Mouse (Mus musculus): ENCODE data around the gene Cd276. TPM values are rescaled to one million over a fixed set of nuclear protein-coding genes. Genes with fewer than 3 reads are reported as not detected.

Gene Cd276
- polyA plus RNA-seq, 1 experiment: 51.1 TPM

GRCm38 (mm10) chr9:58552083-58552482, 3.2 kb downstream of the Cd276 start:
- Histone ChIP-seq H3K27ac (ENCODE audit: insufficient read depth, low read length) (no peak overlapping the region), H3K4me3 (ENCODE audit: low read depth, low read length) (no peak overlapping the region), H3K9ac (ENCODE audit: low read depth, poor library complexity, severe bottlenecking) (no peak overlapping the region), H3K36me3 (ENCODE audit: control insufficient read depth, insufficient read depth, low read length, poor library complexity, severe bottlenecking) (no peaks in the 10 kb centered on the region), H3K9me3 (replicated peaks; ENCODE audit: control insufficient read depth, insufficient read depth, low read length, poor library complexity, severe bottlenecking) (no peaks in the 10 kb centered on the region), H3K27me3 (ENCODE audit: control insufficient read depth, insufficient read depth, low read length, poor library complexity, severe bottlenecking) (no peaks in the 10 kb centered on the region), H3K4me1 (ENCODE audit: control insufficient read depth, insufficient read depth, low read length) (peaks cover 12% of the 10 kb centered on the region)
- no peak for TF ChIP-seq EP300 (IDR thresholded peaks at IDR 0.05; ENCODE audit: insufficient read depth, low read depth, low read length)
- no peak for TF ChIP-seq POLR2A (IDR thresholded peaks at IDR 0.05; ENCODE audit: insufficient read depth, low read length)
- TF ChIP-seq CTCF (IDR thresholded peaks at IDR 0.05; ENCODE audit: low read depth, low read length): no peak

- Histone ChIP-seq H3K4me1 (ENCODE audit: control insufficient read depth, insufficient read depth, low read length) (peaks cover 11% of the 10 kb centered on the region), H3K9ac (ENCODE audit: low read depth, poor library complexity, severe bottlenecking) (no peak overlapping the region), H3K36me3 (ENCODE audit: control insufficient read depth, insufficient read depth, low read length, poor library complexity, severe bottlenecking) (no peaks in the 10 kb centered on the region), H3K27ac (ENCODE audit: insufficient read depth, low read length) (no peak overlapping the region), H3K27me3 (ENCODE audit: control insufficient read depth, insufficient read depth, low read length, poor library complexity, severe bottlenecking) (no peaks in the 10 kb centered on the region), H3K4me3 (ENCODE audit: low read depth, low read length) (no peak overlapping the region), H3K9me3 (replicated peaks; ENCODE audit: control insufficient read depth, insufficient read depth, low read length, poor library complexity, severe bottlenecking) (no peaks in the 10 kb centered on the region)
- TF ChIP-seq CTCF (IDR thresholded peaks at IDR 0.05; ENCODE audit: low read depth, low read length) (no peak), POLR2A (IDR thresholded peaks at IDR 0.05; ENCODE audit: insufficient read depth, low read length) (no peak), EP300 (IDR thresholded peaks at IDR 0.05; ENCODE audit: insufficient read depth, low read depth, low read length) (no peak)
Observed at GRCm38 (mm10) chr9:58550928-58551327, 4.3 kb downstream of the Cd276 start.

- Histone ChIP-seq H3K4me1 (ENCODE audit: control insufficient read depth, insufficient read depth, low read length) (peaks cover 11% of the 10 kb centered on the region), H3K27ac (ENCODE audit: insufficient read depth, low read length) (no peak overlapping the region), H3K9me3 (replicated peaks; ENCODE audit: control insufficient read depth, insufficient read depth, low read length, poor library complexity, severe bottlenecking) (no peaks in the 10 kb centered on the region), H3K4me3 (ENCODE audit: low read depth, low read length) (no peak overlapping the region), H3K36me3 (ENCODE audit: control insufficient read depth, insufficient read depth, low read length, poor library complexity, severe bottlenecking) (no peaks in the 10 kb centered on the region), H3K9ac (ENCODE audit: low read depth, poor library complexity, severe bottlenecking) (no peak overlapping the region), H3K27me3 (ENCODE audit: control insufficient read depth, insufficient read depth, low read length, poor library complexity, severe bottlenecking) (no peaks in the 10 kb centered on the region)
- TF ChIP-seq EP300 (IDR thresholded peaks at IDR 0.05; ENCODE audit: insufficient read depth, low read depth, low read length) (no peak), CTCF (IDR thresholded peaks at IDR 0.05; ENCODE audit: low read depth, low read length) (no peak), POLR2A (IDR thresholded peaks at IDR 0.05; ENCODE audit: insufficient read depth, low read length) (no peak)
Observed at GRCm38 (mm10) chr9:58549694-58550093, 5.5 kb downstream of the Cd276 start.

- peaks cover 11% of the 10 kb centered on the region for H3K4me1 ChIP-seq (ENCODE audit: control insufficient read depth, insufficient read depth, low read length)
- TF ChIP-seq POLR2A (IDR thresholded peaks at IDR 0.05; ENCODE audit: insufficient read depth, low read length) (no peak), EP300 (IDR thresholded peaks at IDR 0.05; ENCODE audit: insufficient read depth, low read depth, low read length) (peak; percentile 88)
- no peak overlapping the region for H3K4me3 ChIP-seq (ENCODE audit: low read depth, low read length)
- no peaks in the 10 kb centered on the region for H3K9me3 ChIP-seq (replicated peaks; ENCODE audit: control insufficient read depth, insufficient read depth, low read length, poor library complexity, severe bottlenecking)
- no peaks in the 10 kb centered on the region for H3K36me3 ChIP-seq (ENCODE audit: control insufficient read depth, insufficient read depth, low read length, poor library complexity, severe bottlenecking)
- H3K27me3 ChIP-seq (ENCODE audit: control insufficient read depth, insufficient read depth, low read length, poor library complexity, severe bottlenecking): no peaks in the 10 kb centered on the region
- H3K27ac ChIP-seq (ENCODE audit: insufficient read depth, low read length): peak overlapping the region; percentile 7
- H3K9ac ChIP-seq (ENCODE audit: low read depth, poor library complexity, severe bottlenecking): no peak overlapping the region
Observed at GRCm38 (mm10) chr9:58548897-58549296, 6.3 kb downstream of the Cd276 start.

- Histone ChIP-seq H3K9ac (ENCODE audit: low read depth, poor library complexity, severe bottlenecking) (no peak overlapping the region), H3K27me3 (ENCODE audit: control insufficient read depth, insufficient read depth, low read length, poor library complexity, severe bottlenecking) (no peaks in the 10 kb centered on the region), H3K9me3 (replicated peaks; ENCODE audit: control insufficient read depth, insufficient read depth, low read length, poor library complexity, severe bottlenecking) (no peaks in the 10 kb centered on the region), H3K27ac (ENCODE audit: insufficient read depth, low read length) (no peak overlapping the region), H3K36me3 (ENCODE audit: control insufficient read depth, insufficient read depth, low read length, poor library complexity, severe bottlenecking) (no peaks in the 10 kb centered on the region), H3K4me1 (ENCODE audit: control insufficient read depth, insufficient read depth, low read length) (peaks cover 11% of the 10 kb centered on the region), H3K4me3 (ENCODE audit: low read depth, low read length) (no peak overlapping the region)
- no peak for TF ChIP-seq POLR2A (IDR thresholded peaks at IDR 0.05; ENCODE audit: insufficient read depth, low read length)
- no peak for TF ChIP-seq CTCF (IDR thresholded peaks at IDR 0.05; ENCODE audit: low read depth, low read length)
- no peak for TF ChIP-seq EP300 (IDR thresholded peaks at IDR 0.05; ENCODE audit: insufficient read depth, low read depth, low read length)
Observed at GRCm38 (mm10) chr9:58546630-58547360, 8.4 kb downstream of the Cd276 start.

- Histone ChIP-seq H3K9ac (ENCODE audit: low read depth, poor library complexity, severe bottlenecking) (0 out of 2 replicates have a peak overlapping the region, but pooled peaks have one; percentile 16), H3K9me3 (replicated peaks; ENCODE audit: control insufficient read depth, insufficient read depth, low read length, poor library complexity, severe bottlenecking) (no peaks in the 10 kb centered on the region), H3K27ac (ENCODE audit: insufficient read depth, low read length) (no peak overlapping the region), H3K4me1 (ENCODE audit: control insufficient read depth, insufficient read depth, low read length) (peaks cover 11% of the 10 kb centered on the region), H3K27me3 (ENCODE audit: control insufficient read depth, insufficient read depth, low read length, poor library complexity, severe bottlenecking) (no peaks in the 10 kb centered on the region), H3K36me3 (ENCODE audit: control insufficient read depth, insufficient read depth, low read length, poor library complexity, severe bottlenecking) (no peaks in the 10 kb centered on the region), H3K4me3 (ENCODE audit: low read depth, low read length) (no peak overlapping the region)
- TF ChIP-seq CTCF (IDR thresholded peaks at IDR 0.05; ENCODE audit: low read depth, low read length): no peak
- TF ChIP-seq EP300 (IDR thresholded peaks at IDR 0.05; ENCODE audit: insufficient read depth, low read depth, low read length): no peak
- TF ChIP-seq POLR2A (IDR thresholded peaks at IDR 0.05; ENCODE audit: insufficient read depth, low read length): no peak
Observed at GRCm38 (mm10) chr9:58545428-58545827, 9.8 kb downstream of the Cd276 start.

All from ES-Bruce4 (cell line).